Mouse (Mus musculus) kidney, adult 2 months (tissue): ENCODE measurements around the gene Drosha.

ENCODE experiments used
- CTCF ChIP-seq: fragments of 200-500 bp; conservative IDR thresholded peaks from 2 replicates; pipeline ENCODE4 v1.5.1; 2011; ENCODE audit warnings: low read depth, mild to moderate bottlenecking, control low read depth, low read length, moderate library complexity, mixed read lengths; ENCODE audit not compliant: insufficient read depth, insufficient read length
- POLR2A ChIP-seq: fragments of 200-500 bp; IDR thresholded peaks from one replicate; pipeline ENCODE4 v1.6.1; 2011; ENCODE audit warnings: low read depth, low read length, control low read depth

DNA sequence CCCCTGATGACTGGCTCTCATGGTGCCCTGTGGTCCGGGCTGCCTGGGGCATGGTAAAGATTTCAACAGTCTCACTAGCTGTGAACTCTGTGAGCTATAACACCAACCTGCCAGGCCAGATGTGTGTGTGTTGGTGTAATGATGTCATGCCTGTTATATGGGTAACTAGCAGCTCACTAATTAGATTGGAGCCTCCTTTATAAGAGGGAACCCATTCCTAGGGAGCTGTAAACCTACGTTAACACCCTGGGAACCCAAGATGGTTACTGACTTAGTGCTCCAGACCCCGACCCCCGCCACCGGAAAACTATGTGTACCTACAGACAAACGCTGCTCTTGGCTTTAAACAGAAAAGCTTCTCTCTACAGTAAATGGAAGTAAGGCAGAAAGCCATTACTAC is 43.3 kb upstream of the Drosha start:
- TF ChIP-seq POLR2A = no peak
- TF ChIP-seq CTCF = no peak
